Mouse (Mus musculus): ENCODE measurements around the gene Wwp2. TPM values are rescaled to one million over a fixed set of nuclear protein-coding genes. Genes with fewer than 3 reads are reported as not detected.

Wwp2 gene
- polyA plus RNA-seq, 1 experiment from 2014 or later: 35.2 TPM

GRCm38 (mm10) chr8:107439880-107440625, 3.9 kb downstream of the Wwp2 start:
- no peaks in the 10 kb centered on the region for H3K9me3 ChIP-seq (replicated peaks; ENCODE audit: control insufficient read depth, low read length)
- H3K9ac ChIP-seq (ENCODE audit: low read depth, low read length): no peak overlapping the region
- H3K27me3 ChIP-seq (ENCODE audit: control insufficient read depth, insufficient read depth, low read length): no peaks in the 10 kb centered on the region
- peaks cover 2% of the 10 kb centered on the region; the same call in 1 of the 2 replicates for H3K4me1 ChIP-seq (ENCODE audit: control insufficient read depth, insufficient read depth, low read length)
- 84% methylated on average over 3 of the region's 3 CpGs for WGBS (ENCODE audit: insufficient replicate concordance)
- H3K36me3 ChIP-seq (ENCODE audit: control insufficient read depth, insufficient read depth, low read length): no peaks in the 10 kb centered on the region
- no peak for ATAC-seq (replicated peaks; ENCODE audit: insufficient number of reproducible peaks, low FRiP score, low TSS enrichment)
- no peak overlapping the region for H3K27ac ChIP-seq (ENCODE audit: low read depth, low read length)
- no peak overlapping the region for H3K4me3 ChIP-seq (ENCODE audit: low read depth, low read length)
- H3K4me2 ChIP-seq: no peak overlapping the region

- no peak overlapping the region for H3K4me3 ChIP-seq (ENCODE audit: low read depth, low read length)
- no peak overlapping the region for H3K9ac ChIP-seq (ENCODE audit: low read depth, low read length)
- H3K9me3 ChIP-seq (replicated peaks; ENCODE audit: control insufficient read depth, low read length): no peaks in the 10 kb centered on the region
- no peaks in the 10 kb centered on the region for H3K27me3 ChIP-seq (ENCODE audit: control insufficient read depth, insufficient read depth, low read length)
- H3K27ac ChIP-seq (ENCODE audit: low read depth, low read length): no peak overlapping the region
- WGBS (ENCODE audit: insufficient replicate concordance): 84% methylated on average over 3 of the region's 3 CpGs
- H3K4me2 ChIP-seq: no peak overlapping the region
- H3K4me1 ChIP-seq (ENCODE audit: control insufficient read depth, insufficient read depth, low read length): peaks cover 5% of the 10 kb centered on the region; the same call in 1 of the 2 replicates
- H3K36me3 ChIP-seq (ENCODE audit: control insufficient read depth, insufficient read depth, low read length): no peaks in the 10 kb centered on the region
- ATAC-seq (replicated peaks; ENCODE audit: insufficient number of reproducible peaks, low FRiP score, low TSS enrichment): no peak
These were observed 8.5 kb downstream of the Wwp2 start for GRCm38 (mm10) chr8:107444626-107445025.

- no peaks in the 10 kb centered on the region for H3K27me3 ChIP-seq (ENCODE audit: control insufficient read depth, insufficient read depth, low read length)
- H3K27ac ChIP-seq (ENCODE audit: low read depth, low read length): no peak overlapping the region
- peaks cover 5% of the 10 kb centered on the region; the same call in 1 of the 2 replicates for H3K4me1 ChIP-seq (ENCODE audit: control insufficient read depth, insufficient read depth, low read length)
- H3K4me2 ChIP-seq: no peak overlapping the region
- no peak overlapping the region for H3K9ac ChIP-seq (ENCODE audit: low read depth, low read length)
- no peak overlapping the region for H3K4me3 ChIP-seq (ENCODE audit: low read depth, low read length)
- H3K9me3 ChIP-seq (replicated peaks; ENCODE audit: control insufficient read depth, low read length): no peaks in the 10 kb centered on the region
- ATAC-seq (replicated peaks; ENCODE audit: insufficient number of reproducible peaks, low FRiP score, low TSS enrichment): no peak
- no peaks in the 10 kb centered on the region for H3K36me3 ChIP-seq (ENCODE audit: control insufficient read depth, insufficient read depth, low read length)
These were observed 11.5 kb downstream of the Wwp2 start for GRCm38 (mm10) chr8:107447713-107448112.

GRCm38 (mm10) chr8:107448382-107448889, 12.3 kb downstream of the Wwp2 start:
- H3K27ac ChIP-seq (ENCODE audit: low read depth, low read length): no peak overlapping the region
- no peak overlapping the region for H3K4me2 ChIP-seq
- H3K27me3 ChIP-seq (ENCODE audit: control insufficient read depth, insufficient read depth, low read length): no peaks in the 10 kb centered on the region
- no peak overlapping the region for H3K9ac ChIP-seq (ENCODE audit: low read depth, low read length)
- H3K4me1 ChIP-seq (ENCODE audit: control insufficient read depth, insufficient read depth, low read length): peaks cover 5% of the 10 kb centered on the region; the same call in 1 of the 2 replicates
- H3K4me3 ChIP-seq (ENCODE audit: low read depth, low read length): no peak overlapping the region
- WGBS (ENCODE audit: insufficient replicate concordance): 83% methylated on average over 4 of the region's 4 CpGs
- no peaks in the 10 kb centered on the region for H3K36me3 ChIP-seq (ENCODE audit: control insufficient read depth, insufficient read depth, low read length)
- H3K9me3 ChIP-seq (replicated peaks; ENCODE audit: control insufficient read depth, low read length): no peaks in the 10 kb centered on the region
- ATAC-seq (replicated peaks; ENCODE audit: insufficient number of reproducible peaks, low FRiP score, low TSS enrichment): no peak

- 66% methylated on average over 8 of the region's 8 CpGs for WGBS (ENCODE audit: insufficient replicate concordance)
- Histone ChIP-seq H3K4me1 (ENCODE audit: control insufficient read depth, insufficient read depth, low read length) (peaks cover 5% of the 10 kb centered on the region; the same call in 1 of the 2 replicates), H3K9ac (ENCODE audit: low read depth, low read length) (no peak overlapping the region), H3K36me3 (ENCODE audit: control insufficient read depth, insufficient read depth, low read length) (no peaks in the 10 kb centered on the region), H3K27ac (ENCODE audit: low read depth, low read length) (no peak overlapping the region), H3K4me3 (ENCODE audit: low read depth, low read length) (no peak overlapping the region), H3K4me2 (no peak overlapping the region), H3K27me3 (ENCODE audit: control insufficient read depth, insufficient read depth, low read length) (no peaks in the 10 kb centered on the region), H3K9me3 (replicated peaks; ENCODE audit: control insufficient read depth, low read length) (no peaks in the 10 kb centered on the region)
- no peak for ATAC-seq (replicated peaks; ENCODE audit: insufficient number of reproducible peaks, low FRiP score, low TSS enrichment)
These were observed 13.0 kb downstream of the Wwp2 start for GRCm38 (mm10) chr8:107449130-107449529.

GRCm38 (mm10) chr8:107449655-107450054, 13.5 kb downstream of the Wwp2 start:
- Histone ChIP-seq H3K4me1 (ENCODE audit: control insufficient read depth, insufficient read depth, low read length) (peaks cover 5% of the 10 kb centered on the region; the same call in 1 of the 2 replicates), H3K9ac (ENCODE audit: low read depth, low read length) (no peak overlapping the region), H3K9me3 (replicated peaks; ENCODE audit: control insufficient read depth, low read length) (no peaks in the 10 kb centered on the region), H3K27ac (ENCODE audit: low read depth, low read length) (no peak overlapping the region), H3K36me3 (ENCODE audit: control insufficient read depth, insufficient read depth, low read length) (no peaks in the 10 kb centered on the region), H3K27me3 (ENCODE audit: control insufficient read depth, insufficient read depth, low read length) (no peaks in the 10 kb centered on the region), H3K4me2 (no peak overlapping the region), H3K4me3 (ENCODE audit: low read depth, low read length) (no peak overlapping the region)
- 79% methylated on average over 6 of the region's 6 CpGs for WGBS (ENCODE audit: insufficient replicate concordance)
- no peak for ATAC-seq (replicated peaks; ENCODE audit: insufficient number of reproducible peaks, low FRiP score, low TSS enrichment)

- peaks cover 5% of the 10 kb centered on the region; the same call in 1 of the 2 replicates for H3K4me1 ChIP-seq (ENCODE audit: control insufficient read depth, insufficient read depth, low read length)
- H3K27me3 ChIP-seq (ENCODE audit: control insufficient read depth, insufficient read depth, low read length): no peaks in the 10 kb centered on the region
- no peak overlapping the region for H3K27ac ChIP-seq (ENCODE audit: low read depth, low read length)
- no peak overlapping the region for H3K9ac ChIP-seq (ENCODE audit: low read depth, low read length)
- H3K36me3 ChIP-seq (ENCODE audit: control insufficient read depth, insufficient read depth, low read length): no peaks in the 10 kb centered on the region
- ATAC-seq (replicated peaks; ENCODE audit: insufficient number of reproducible peaks, low FRiP score, low TSS enrichment): no peak
- H3K4me3 ChIP-seq (ENCODE audit: low read depth, low read length): no peak overlapping the region
- no peaks in the 10 kb centered on the region for H3K9me3 ChIP-seq (replicated peaks; ENCODE audit: control insufficient read depth, low read length)
- WGBS (ENCODE audit: insufficient replicate concordance): 85% methylated on average over 13 of the region's 13 CpGs
- H3K4me2 ChIP-seq: no peak overlapping the region
These were observed 15.4 kb downstream of the Wwp2 start for GRCm38 (mm10) chr8:107451414-107452066.

- Histone ChIP-seq H3K27me3 (ENCODE audit: control insufficient read depth, insufficient read depth, low read length) (no peaks in the 10 kb centered on the region), H3K4me2 (no peak overlapping the region), H3K36me3 (ENCODE audit: control insufficient read depth, insufficient read depth, low read length) (0 out of 2 replicates have a peak, but pooled peaks cover 2% of the 10 kb centered on the region), H3K9me3 (replicated peaks; ENCODE audit: control insufficient read depth, low read length) (no peaks in the 10 kb centered on the region), H3K4me1 (ENCODE audit: control insufficient read depth, insufficient read depth, low read length) (peaks cover 10% of the 10 kb centered on the region), H3K9ac (ENCODE audit: low read depth, low read length) (no peak overlapping the region), H3K27ac (ENCODE audit: low read depth, low read length) (no peak overlapping the region), H3K4me3 (ENCODE audit: low read depth, low read length) (no peak overlapping the region)
- ATAC-seq (replicated peaks; ENCODE audit: insufficient number of reproducible peaks, low FRiP score, low TSS enrichment): no peak
- 94% methylated on average over 11 of the region's 11 CpGs for WGBS (ENCODE audit: insufficient replicate concordance)
These were observed 17.2 kb downstream of the Wwp2 start for GRCm38 (mm10) chr8:107453386-107453785.

Data from heart, embryonic 11.5 days (tissue).